Mouse (Mus musculus) ES-Bruce4 (cell line): ENCODE results near the gene Ddx51. TPM values are rescaled to one million over a fixed set of nuclear protein-coding genes. Genes with fewer than 3 reads are reported as not detected.

ENCODE experiments used
- H3K27ac ChIP-seq: 2 replicates; pipeline ENCODE4 v1.5.1; 2012; ENCODE audit warnings: low read length, inconsistent platforms; ENCODE audit not compliant: insufficient read depth
- H3K27me3 ChIP-seq: 2 replicates; pipeline ENCODE4 v1.6.1; 2012; ENCODE audit warnings: mild to moderate bottlenecking, low read length, inconsistent platforms; ENCODE audit not compliant: control insufficient read depth, poor library complexity, insufficient read depth, severe bottlenecking
- H3K36me3 ChIP-seq: 2 replicates; pipeline ENCODE4 v1.6.1; 2012; ENCODE audit warnings: inconsistent platforms, mild to moderate bottlenecking, low read length, moderate library complexity; ENCODE audit not compliant: control insufficient read depth, poor library complexity, insufficient read depth, severe bottlenecking
- H3K4me1 ChIP-seq: one replicate; pipeline ENCODE4 v1.8.1; 2011; ENCODE audit warnings: low read length; ENCODE audit not compliant: control insufficient read depth, insufficient read depth
- H3K4me3 ChIP-seq: 2 replicates; pipeline ENCODE4 v1.5.1; 2011; ENCODE audit warnings: low read depth, mild to moderate bottlenecking, low read length
- H3K9ac ChIP-seq: 2 replicates; pipeline ENCODE4 v1.6.1; 2012; ENCODE audit warnings: low read depth, mild to moderate bottlenecking, inconsistent platforms; ENCODE audit not compliant: poor library complexity, severe bottlenecking
- H3K9me3 ChIP-seq: replicated peaks from 2 replicates; pipeline ENCODE4 v1.6.1; 2012; ENCODE audit warnings: mild to moderate bottlenecking, low read length, inconsistent platforms; ENCODE audit not compliant: control insufficient read depth, poor library complexity, insufficient read depth, severe bottlenecking
- CTCF ChIP-seq: IDR thresholded peaks from one replicate; pipeline ENCODE4 v1.8.1; 2011; ENCODE audit warnings: low read depth, low read length
- EP300 ChIP-seq: IDR thresholded peaks from 2 replicates; pipeline ENCODE4 v1.6.1; 2011; ENCODE audit warnings: low read depth, low read length; ENCODE audit not compliant: insufficient read depth
- POLR2A ChIP-seq: IDR thresholded peaks from one replicate; pipeline ENCODE4 v1.8.1; 2011; ENCODE audit warnings: low read length; ENCODE audit not compliant: insufficient read depth
- polyA plus RNA-seq: library from polyadenylated mRNA; stranded (reverse); fragments of >200 nt; gene quantifications from 2 replicates; pipeline ENCODE4 v1.2.4, GENCODE M21; 2011; ENCODE audit warnings: low read depth; ENCODE audit not compliant: missing spikeins, insufficient read depth, insufficient read length

The Ddx51 gene
- polyA plus RNA-seq, 1 experiment, result 15.4 TPM

DNA sequence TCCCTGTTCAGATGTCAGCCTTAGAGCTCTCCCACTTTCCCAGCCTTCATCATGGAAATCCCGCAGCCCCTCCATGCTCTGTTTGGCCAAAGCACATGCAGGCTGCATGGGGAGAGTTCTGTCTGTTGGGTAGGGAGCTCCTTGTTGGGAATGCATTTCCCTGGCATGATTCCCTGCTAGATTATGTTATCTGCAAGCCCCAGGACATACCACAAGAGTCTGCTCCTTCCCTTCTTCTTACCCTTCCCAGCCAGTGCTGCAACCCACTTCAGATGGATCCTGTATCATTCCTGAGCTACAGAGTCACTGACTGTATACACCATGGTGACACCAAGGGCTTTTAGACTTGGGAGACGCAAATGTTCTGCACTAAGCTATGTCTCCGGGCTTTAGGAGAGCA is 43.8 kb upstream of the Ddx51 start:
- H3K4me1 ChIP-seq, result no peaks in the 10 kb centered on the region
- H3K4me3 ChIP-seq, result no peak overlapping the region
- H3K9me3 ChIP-seq, result no peaks in the 10 kb centered on the region
- no peaks in the 10 kb centered on the region for H3K36me3 ChIP-seq
- no peak for TF ChIP-seq CTCF
- no peak for TF ChIP-seq POLR2A
- no peak for TF ChIP-seq EP300
- no peak overlapping the region for H3K27ac ChIP-seq
- H3K9ac ChIP-seq, result no peak overlapping the region
- H3K27me3 ChIP-seq, result no peaks in the 10 kb centered on the region

DNA sequence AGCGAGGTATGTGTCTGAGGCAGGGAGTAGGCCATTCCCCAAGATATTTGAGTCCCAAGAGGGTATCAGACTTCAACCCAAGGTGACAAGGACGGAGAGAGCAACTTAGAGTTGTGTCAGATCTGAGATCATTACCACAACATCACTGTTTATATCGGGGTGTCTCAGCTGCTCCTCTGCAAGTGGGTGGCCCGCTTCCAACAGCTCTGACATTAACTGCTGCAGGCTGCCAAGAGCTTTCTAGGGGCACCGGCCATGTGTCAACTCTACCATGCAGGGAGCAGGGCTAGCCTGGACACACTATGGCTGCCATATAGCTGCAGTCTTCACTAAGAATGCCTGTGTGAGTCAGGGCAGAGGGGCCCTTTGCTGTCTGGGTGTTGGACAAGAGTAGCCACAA is 43.4 kb upstream of the Ddx51 start:
- Histone ChIP-seq H3K4me1 (no peaks in the 10 kb centered on the region), H3K27me3 (no peaks in the 10 kb centered on the region), H3K9ac (no peak overlapping the region), H3K36me3 (no peaks in the 10 kb centered on the region), H3K27ac (no peak overlapping the region), H3K4me3 (no peak overlapping the region), H3K9me3 (no peaks in the 10 kb centered on the region)
- no peak for TF ChIP-seq POLR2A
- TF ChIP-seq CTCF, result no peak
- no peak for TF ChIP-seq EP300

DNA sequence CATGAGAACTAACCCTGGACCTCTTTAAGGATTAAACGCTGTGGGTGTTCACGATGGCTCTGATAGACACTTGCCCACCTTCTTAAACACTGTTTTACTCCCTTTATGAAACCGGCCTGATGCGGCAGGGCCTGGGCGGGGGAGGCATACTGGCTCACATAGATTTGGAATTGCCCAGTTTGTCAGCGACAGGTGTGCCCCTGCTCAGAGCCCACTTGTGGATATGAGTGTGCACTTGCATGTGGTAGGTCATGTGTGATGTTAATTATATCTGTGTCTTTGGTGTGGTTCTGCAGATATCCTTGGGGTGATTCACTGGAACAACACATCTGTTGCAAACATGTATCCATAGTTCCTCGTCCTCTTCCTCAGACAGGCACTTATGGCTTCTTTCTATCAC is 42.8 kb upstream of the Ddx51 start:
- TF ChIP-seq POLR2A (no peak), EP300 (no peak), CTCF (no peak)
- H3K9ac ChIP-seq, result no peak overlapping the region
- H3K36me3 ChIP-seq, result no peaks in the 10 kb centered on the region
- no peak overlapping the region for H3K4me3 ChIP-seq
- H3K9me3 ChIP-seq, result no peaks in the 10 kb centered on the region
- no peaks in the 10 kb centered on the region for H3K4me1 ChIP-seq
- no peak overlapping the region for H3K27ac ChIP-seq
- no peaks in the 10 kb centered on the region for H3K27me3 ChIP-seq

DNA sequence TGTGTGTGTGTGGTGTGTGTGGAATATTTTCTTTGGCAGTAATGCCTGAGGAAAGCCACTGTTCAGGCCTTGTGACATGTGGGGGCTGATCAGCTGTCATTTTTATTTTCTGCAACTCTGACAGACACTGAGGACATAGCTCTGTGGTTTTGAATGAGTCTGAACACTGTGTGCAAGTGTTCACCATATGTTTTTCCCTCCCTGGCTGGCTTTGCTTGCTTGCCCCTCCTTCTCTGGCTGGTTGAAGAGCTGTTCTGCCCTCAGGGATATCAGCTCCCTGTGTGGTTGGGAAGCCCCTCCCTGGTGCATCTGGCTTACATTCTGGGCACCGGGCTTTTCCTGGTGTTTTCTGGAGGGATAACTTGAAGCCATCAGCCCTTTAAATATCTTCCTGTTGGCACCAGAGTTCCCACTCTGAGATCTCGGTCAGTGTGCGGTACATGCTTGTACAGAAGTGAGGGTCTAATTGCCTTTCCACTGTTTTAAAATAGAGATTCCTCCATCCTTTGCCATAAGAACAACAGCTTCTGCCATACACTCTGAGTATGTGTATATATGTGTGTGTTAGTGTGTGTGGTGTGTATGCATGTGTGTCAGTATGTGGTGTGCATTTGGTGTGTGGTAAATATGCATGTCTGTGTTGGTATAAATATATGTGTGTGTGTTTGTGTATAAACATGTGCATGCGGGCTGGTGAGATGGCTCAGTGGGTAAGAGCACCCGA is 41.7 kb upstream of the Ddx51 start:
- no peaks in the 10 kb centered on the region for H3K9me3 ChIP-seq
- no peaks in the 10 kb centered on the region for H3K27me3 ChIP-seq
- no peak overlapping the region for H3K27ac ChIP-seq
- TF ChIP-seq POLR2A (no peak), CTCF (no peak), EP300 (no peak)
- no peaks in the 10 kb centered on the region for H3K36me3 ChIP-seq
- H3K9ac ChIP-seq, result no peak overlapping the region
- no peak overlapping the region for H3K4me3 ChIP-seq
- H3K4me1 ChIP-seq, result no peaks in the 10 kb centered on the region

DNA sequence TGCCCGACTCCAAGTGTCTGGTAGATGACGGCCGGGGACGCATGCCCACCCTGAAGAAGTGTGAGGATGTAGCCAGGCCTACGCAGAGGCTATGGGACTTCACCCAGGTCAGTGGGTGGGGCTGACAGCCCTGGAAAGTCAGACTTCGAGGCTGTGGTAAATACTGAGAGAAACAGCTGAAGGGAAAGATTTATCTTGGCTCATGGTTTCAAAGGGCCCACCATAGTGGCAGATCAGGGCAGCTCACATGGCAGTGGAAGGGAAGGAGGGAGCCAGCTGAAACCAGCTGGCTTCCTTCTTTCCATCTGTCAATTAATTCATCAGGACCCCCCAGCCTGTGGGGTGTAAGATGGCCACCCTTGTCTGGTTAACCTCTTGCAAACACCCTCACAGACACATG is 34.0 kb upstream of the Ddx51 start:
- Histone ChIP-seq H3K9ac (no peak overlapping the region), H3K36me3 (no peaks in the 10 kb centered on the region), H3K27me3 (no peaks in the 10 kb centered on the region), H3K9me3 (no peaks in the 10 kb centered on the region), H3K4me3 (no peak overlapping the region), H3K27ac (no peak overlapping the region), H3K4me1 (no peaks in the 10 kb centered on the region)
- TF ChIP-seq CTCF, result no peak
- TF ChIP-seq POLR2A, result no peak
- no peak for TF ChIP-seq EP300

DNA sequence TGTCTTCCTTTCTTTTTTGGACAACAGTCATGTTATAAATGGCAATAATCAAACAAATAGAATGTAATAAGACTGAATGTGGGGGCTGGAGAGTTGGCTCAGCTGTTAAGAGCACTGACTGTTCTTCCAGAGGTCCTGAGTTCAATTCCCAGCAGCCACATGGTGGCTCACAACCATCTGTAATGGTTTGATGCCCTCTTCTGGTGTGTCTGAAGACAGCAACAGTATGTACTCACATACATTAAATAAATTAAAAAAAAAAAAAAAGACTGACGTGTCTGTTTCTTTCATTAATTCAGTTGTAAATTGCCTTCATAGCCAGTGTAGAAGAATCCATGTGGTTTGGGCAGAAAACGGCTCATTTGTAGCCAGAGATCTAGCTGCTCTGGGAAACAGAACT is 28.9 kb upstream of the Ddx51 start:
- Histone ChIP-seq H3K27me3 (no peaks in the 10 kb centered on the region), H3K4me3 (no peak overlapping the region), H3K9me3 (no peaks in the 10 kb centered on the region), H3K4me1 (no peaks in the 10 kb centered on the region), H3K27ac (no peak overlapping the region), H3K9ac (no peak overlapping the region), H3K36me3 (no peaks in the 10 kb centered on the region)
- TF ChIP-seq POLR2A (no peak), CTCF (no peak), EP300 (no peak)
